Mouse (Mus musculus) adrenal gland, postnatal 36 days (tissue): Measurements from ENCODE around the gene Fndc3b. TPM values are rescaled to one million over a fixed set of nuclear protein-coding genes. Genes with fewer than 3 reads are reported as not detected.

ENCODE experiments used
- DNase-seq, 2 experiments: peaks; one replicate each; pipeline ENCODE4 v3.0.0; 2021; ENCODE audit warnings: mixed read lengths in 1 of 2
- total RNA-seq, 2 experiments: library from RNA; stranded (reverse); gene quantifications; 2 replicates each; pipeline ENCODE4 v1.2.3; 2021

The Fndc3b gene
- total RNA-seq, 2 experiments from 2014 or later, result 127 to 174 TPM

DNA sequence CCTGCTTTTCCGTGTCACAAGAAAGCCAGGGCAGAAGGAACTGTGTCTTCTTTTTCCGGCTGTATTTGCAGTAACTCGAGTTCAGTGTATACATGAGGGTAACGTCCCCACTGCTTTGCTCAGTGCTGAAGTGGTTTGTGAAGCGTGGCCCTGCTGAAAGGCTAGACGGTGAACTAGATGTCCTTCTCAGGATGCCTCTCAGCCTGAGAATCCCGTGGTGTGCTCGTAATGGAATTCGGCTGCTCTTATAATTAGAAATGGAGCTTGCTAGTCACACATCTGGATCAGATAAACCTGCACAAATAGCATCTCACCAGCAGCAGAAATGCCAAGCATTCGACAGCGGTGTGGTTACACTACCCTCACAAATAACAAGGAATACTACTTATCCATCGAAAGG lies 40.7 kb downstream of the Fndc3b start:
- DNase-seq, result no peak

DNA sequence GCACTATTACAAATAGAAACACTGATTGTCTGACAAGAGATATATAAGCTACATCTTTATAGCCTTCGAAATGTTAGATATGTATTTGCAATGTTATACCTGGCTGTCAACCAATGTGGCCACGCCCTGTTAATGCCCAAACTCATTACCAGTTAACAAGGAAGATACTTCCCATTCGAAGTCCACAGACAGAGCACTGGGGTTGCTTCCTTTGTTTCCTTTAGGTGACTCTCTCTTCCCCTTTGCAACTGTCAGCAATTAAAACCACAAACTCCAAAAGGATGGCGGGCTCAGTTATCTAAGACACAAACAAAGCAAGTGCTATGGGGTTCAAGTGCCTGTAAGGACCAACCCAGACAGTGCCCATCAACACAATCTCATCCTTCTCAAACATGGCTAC lies 43.8 kb downstream of the Fndc3b start:
- no peak for DNase-seq

DNA sequence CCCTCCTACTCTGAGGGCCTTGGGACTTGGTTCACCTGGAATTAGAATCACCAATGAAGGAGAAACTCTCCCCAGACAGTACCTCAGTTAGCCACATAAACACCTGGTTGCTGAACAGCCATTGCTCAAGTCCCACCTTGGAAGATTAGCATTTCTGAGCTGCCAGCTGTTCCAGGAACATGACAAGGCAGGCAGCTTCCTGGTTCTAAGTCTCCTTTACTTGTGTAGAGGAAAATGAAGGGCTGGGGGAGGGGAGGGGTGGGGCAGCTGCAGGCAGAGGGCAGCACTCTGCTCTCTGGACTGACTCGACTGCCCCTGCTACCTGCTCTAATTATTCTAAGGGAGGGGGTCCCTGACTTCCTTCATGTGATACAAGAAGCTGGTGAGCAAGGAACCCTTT lies 45.8 kb downstream of the Fndc3b start:
- DNase-seq, result no peak

DNA sequence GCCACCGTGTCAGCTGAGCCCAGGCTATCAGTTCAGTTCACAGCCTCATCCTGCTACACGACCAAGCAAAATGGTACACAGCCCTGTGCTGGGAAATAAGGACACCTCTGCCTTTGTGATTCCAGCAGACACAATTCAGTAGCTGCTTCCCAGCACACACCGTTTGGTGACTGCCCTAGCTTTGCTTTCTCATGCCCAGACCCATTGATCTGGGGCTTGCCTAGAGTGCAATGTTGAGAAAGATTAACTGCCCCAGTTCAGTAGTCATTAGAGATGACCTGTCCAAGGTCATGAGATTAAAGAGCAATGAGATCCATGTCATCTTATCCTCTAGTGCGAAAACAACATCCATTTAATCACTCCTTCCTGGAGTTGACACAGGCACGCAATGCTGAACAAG lies 47.9 kb downstream of the Fndc3b start:
- no peak for DNase-seq

DNA sequence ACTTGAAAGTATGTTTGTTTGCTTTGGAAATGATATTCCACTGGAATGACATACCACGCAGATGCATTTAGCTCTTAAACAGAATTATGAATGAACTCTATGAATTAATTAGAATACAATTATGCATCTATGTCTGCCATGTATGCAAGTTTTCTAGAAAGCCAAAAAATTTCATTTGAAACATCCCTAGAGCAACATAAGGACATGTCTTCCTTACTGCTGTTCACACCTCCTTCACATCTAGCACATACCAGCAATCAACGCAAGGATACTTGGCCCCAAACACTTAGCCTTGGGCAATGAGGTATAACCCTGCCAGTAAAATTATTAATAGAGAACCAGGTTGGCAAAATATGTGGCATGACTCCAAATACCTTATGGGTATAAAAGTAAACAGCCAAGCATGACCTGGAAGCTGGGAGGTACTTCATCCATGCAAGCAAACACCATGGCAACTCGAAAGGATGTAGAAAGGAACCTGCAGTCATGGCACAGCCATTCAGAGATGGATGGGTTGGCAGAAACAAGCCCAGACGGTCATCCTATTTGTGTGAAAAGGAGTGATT lies 52.8 kb downstream of the Fndc3b start:
- no peak for DNase-seq

DNA sequence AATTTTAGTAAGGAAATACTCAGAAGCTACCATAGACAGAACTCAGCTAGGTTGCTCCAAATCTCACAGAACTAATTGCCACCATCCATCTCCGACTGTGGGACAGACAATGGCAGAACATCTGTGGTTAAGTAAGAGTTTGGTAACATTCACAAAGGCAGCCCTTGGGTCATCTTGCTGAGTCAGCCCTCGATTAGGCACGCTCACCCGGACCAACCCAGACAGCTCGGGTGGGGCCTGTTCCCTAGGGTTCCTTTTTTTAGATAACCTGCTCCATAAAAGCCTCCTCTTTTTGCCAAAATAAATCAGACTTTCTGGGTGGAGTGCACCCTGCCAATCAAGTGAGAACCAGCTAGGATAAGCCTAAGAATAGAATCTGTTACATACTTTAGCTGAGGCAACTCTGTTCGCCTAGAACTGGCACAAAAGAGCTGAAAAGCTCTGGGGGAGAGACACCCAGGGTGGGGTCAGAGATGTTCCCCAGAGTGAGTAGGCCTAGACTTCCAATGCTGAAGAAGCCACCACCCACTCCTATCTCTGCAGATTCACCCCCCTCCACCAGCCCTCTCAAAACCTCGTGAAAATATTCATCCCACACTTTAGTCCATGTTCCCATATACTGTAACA lies 54.2 kb downstream of the Fndc3b start:
- peak; percentile 72 to 76 for DNase-seq

DNA sequence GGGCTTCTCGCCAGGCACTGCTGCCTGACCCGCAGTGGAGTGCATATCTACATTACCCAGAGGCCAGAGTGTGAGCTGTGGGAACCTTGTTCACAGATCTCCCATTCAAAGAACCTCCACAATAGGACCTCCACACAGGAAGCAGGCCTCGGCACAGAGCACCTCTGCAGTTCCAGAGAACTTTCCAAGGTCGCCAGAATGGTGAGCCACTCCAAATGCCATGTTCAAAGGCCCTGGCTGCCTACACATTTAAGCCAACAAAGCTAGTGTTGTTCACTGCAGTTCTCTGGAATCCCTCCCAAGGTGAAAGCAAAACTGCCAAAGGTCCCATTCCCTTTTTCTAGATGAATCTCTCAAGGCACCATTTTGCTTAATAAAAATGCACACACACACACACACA lies 55.4 kb downstream of the Fndc3b start:
- peak; percentile 49 to 63 for DNase-seq

DNA sequence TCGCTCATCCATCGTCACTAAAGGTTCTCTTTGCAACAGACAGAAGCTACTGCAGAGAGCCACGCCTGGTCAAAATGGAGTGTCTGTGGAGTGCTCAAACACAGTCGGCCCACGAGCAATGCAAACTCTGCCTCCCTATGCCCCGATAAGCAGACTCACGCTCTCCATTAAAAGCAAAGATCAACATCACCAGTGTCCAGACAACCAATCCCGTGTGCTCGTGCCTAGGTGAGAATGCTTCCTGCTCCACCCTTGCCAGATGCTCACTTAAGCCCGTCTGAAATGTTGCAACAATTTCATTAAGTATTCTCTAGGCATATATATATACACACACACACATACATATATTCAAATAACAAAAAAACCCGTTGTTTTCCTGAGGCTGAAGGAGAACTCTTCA lies 56.1 kb downstream of the Fndc3b start:
- no peak for DNase-seq

DNA sequence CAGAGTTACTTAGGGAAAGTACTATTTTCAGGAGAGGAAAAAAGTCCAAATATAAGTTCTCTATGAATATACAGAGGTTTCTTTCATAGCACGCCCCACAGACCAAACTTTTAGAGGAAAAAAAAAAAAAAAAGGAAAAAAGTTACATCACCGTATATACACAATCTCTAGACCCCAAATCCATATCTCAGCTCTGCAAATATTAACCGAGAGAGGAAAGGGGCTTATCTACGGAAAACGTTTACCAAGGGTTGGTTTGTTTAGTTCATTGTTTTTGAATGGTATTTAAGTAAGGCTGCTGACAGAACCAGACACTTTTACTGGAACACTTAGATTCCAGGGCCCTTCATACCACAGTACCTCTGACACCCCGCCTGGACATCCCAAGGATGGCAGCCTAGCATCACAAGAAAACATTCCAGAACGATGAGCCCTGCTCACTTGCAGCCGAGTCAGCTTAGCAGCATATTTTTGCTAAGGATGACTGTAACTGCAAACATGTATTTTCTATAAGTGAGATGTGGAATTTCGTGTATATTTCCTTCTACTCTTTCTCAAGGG lies 58.6 kb downstream of the Fndc3b start:
- no peak for DNase-seq

DNA sequence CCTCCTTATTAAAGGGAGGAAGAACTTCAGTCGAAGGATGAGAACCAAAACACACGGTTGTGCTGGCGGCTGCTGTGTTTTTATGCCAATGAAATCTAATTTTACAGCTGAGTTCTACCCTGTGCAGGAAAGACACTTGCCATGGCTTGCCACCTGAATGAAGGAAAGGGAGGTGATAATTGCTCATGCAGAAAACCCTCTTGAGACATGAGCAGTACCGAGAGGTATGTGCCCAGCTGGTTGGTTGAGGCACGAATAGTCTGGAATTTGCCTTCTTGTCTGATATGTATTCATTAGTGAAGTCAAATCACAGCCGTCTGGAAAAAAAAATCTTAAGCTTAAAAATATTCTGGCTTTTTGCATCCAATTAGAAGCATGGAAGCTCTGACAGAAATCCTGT lies 59.4 kb downstream of the Fndc3b start:
- DNase-seq, result no peak

DNA sequence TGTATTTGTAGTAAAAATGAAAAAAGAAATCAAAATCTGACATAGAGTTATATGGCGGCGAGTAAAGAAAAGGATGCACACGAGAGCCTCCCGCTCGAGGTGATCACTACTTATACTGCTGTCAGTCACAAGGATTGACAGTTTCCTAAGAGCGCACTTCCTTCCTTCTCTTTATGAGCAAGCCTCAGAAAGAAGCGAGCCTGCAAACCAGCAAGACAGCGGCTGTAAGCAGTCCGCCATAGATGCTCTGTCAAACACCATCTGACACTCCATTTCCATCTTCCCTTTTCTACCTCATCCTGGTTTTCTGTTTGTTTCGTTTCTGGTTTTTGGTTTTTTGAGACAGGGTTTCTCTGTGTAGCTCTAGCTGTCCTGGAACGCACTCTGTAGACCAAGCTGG lies 61.0 kb downstream of the Fndc3b start:
- DNase-seq, result no peak

DNA sequence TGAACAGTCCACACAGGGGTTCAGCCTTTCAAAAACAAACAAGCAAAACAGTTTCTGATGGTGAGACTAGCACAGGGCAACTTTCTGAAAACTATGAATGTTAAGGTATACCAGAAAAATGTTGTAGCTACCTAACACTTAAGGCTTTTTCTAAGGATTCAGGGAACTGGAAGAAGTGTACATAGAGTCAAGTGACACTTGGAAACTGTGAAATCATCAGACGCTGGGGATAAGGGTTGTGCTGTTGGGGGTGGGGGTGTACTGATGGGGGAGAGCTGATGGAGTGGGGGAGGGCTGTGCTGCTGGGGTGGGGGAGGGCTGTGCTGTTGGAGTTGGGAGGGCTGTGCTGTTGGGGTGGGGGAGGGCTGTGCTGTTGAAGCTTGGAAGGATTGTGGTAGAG lies 61.8 kb downstream of the Fndc3b start:
- no peak for DNase-seq

DNA sequence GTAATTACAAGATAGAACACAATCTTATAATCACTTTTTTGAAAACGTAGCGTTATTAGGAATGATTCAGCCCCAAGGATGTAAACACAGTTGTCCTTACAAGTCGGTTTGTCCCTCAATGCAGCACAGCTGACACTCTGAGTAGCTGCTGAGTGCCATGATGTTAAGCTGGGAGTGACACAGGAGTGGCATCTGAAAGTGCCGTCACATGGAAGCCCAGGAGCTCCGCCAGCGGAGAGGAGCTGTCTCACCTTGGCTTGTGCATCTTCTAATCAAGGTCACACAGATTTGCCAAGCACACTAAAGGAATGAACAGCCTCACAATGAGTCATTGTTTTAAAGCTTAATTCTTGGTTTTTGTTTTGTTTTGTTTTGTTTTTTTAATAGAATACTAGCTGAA lies 68.7 kb downstream of the Fndc3b start:
- DNase-seq, result peak; percentile 18 to 47

DNA sequence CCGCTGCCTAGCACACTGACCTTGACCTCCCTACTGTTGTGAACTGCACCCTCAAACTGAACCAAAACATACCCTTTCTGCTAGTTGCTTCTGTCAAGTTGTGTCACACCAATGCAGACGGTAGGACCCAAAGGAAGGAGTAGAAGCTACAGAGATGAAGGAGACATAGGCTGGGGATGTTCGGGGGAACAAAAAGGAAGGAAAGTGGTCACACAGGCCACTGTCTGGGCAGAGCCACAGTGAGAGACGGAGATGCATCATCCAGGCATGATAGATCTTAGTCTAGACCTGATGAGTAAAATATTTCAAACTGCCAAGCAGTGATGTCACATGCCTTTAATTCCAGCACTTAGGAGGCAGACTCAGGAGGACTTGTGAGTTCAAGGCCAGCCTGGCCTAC lies 71.4 kb downstream of the Fndc3b start:
- no peak for DNase-seq

DNA sequence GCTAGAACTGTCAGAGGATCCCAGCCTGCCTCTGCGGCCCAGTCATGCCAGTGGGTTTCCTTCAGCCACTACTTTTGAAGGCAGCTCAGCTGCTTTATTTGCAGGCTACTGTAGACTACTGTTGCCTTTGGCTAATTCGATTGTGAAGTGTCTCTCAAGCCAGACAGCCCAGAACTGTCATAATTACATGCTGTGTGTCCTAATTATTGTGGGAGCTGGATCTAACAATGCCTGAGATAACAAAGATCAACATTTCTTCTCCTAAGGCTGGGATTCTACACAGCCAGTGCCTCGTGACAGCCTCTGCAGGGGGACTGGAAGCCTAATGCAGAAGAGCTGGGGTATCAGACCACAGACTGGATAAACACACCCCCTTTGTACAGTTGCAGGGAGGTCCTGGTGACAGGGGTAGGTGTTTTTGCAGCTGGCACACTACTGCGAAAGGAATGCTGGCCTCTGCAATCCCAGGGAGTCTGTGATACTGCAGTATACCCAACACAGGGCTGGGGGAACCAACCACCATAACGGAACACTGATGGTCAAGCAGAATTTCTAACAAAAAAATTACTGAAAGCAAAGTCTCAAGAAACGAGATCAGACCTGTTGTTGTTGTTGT lies 74.0 kb downstream of the Fndc3b start:
- no peak for DNase-seq

DNA sequence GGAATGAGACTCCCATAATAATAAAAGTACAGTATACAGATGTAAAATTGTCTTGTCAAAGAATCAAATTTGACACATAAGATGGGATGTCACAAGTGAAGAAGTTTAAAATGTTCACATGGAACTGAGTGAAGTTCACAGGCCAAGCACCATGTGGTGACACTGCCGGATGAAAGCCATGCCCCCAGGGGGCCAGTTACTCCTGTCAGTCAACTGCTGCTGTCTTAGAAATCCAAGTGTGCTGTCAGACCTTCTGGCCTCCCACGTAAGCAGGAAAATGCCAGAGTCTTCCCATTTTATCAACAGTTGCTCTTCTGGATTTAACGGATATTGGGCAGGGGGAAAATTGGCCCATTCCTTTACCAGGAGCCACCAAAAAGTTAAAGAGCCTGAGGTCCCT lies 75.3 kb downstream of the Fndc3b start:
- DNase-seq, result no peak

DNA sequence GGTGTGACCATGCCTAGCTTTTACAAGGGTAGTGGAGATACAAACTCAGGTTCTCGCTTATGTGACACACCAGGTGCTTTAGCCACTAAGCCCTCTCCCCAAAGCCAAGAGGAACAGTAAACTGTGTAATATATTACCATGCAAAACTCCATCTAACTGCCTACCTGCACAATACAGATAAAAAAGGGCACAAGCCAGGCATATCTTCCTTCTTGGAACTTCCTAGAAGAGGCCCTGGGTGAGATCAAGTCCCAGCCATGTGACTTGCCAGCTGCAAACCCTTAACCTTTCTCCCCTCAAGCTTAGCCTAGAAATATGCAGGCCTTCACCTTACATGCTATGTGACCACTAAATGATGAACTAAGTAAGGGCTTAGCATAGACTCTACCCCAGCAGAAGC lies 78.2 kb downstream of the Fndc3b start:
- no peak for DNase-seq

DNA sequence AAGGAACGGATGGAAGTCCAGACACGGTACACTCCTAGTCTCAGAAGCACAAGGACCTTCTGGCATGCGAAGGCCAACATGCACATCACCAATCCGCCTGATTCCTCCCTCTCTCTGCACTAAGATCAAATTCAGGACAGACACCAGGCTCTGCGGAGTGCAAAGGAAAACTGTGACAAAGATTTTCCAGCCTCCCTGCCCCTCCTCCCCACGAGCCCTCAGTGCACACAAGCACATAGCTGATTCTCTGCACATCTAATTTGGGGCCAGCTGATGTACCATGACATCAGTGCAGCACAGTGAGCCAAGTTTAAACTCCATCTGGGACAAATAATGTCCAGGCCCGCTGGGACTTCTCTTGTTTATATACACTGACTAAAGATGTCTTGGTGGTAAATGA lies 80.0 kb downstream of the Fndc3b start:
- DNase-seq, result no peak

DNA sequence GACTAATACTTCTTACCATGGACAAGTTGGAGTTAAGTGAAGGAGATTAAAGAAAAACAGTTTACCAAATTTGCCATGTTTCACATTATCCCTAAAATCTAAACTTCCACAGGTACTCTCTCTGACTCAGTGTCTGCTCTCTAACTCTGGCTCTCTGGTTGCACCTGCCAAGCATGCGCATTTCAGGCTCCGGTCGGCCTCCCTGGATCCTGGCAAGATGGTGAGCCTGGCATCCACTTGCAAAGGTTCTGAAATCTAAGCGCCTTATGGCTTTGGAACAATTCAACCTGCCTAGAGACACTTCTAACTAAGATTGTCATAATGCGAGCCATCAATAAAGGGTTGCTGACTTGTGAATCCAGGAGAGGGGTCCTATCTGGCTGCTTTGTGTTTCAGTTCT lies 81.4 kb downstream of the Fndc3b start:
- no peak for DNase-seq

DNA sequence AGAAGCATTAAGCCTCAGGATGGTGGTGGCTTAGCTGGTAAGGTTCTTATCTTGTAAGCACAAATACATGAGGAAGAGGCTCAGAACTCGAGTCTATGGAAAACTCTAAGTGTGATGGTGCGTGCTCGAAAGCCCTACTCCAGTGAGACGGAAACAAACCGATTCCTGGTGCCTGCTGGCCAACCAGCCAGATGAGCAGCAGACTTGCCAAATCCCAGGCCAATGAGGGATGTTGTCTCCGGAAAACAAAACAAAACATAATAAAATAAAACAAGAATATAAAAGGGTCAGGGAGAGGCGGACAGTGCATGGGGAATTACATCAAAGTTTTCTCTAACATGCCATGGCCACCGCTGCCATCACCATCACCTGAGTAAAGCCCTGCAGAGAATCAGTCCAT lies 84.8 kb downstream of the Fndc3b start:
- no peak for DNase-seq

DNA sequence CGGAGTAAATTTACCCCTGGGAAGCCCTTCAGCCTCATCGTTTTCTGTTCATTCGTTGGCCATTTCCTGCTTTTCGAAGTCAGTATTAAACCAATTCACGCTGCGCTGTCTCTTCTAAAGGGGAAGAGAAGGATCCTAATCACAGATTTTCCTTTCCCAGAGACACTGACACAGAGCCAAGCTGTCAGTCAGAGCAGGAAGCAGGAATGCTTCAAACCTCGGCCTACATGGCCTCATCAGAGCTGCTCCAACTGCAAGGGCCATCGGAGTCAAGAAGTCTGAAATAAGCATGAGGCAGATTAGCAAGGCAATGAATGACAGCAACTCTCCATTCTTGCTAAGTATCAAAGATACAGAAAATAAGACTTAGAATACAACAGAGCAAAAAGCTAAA lies 85.5 kb downstream of the Fndc3b start:
- no peak for DNase-seq

DNA sequence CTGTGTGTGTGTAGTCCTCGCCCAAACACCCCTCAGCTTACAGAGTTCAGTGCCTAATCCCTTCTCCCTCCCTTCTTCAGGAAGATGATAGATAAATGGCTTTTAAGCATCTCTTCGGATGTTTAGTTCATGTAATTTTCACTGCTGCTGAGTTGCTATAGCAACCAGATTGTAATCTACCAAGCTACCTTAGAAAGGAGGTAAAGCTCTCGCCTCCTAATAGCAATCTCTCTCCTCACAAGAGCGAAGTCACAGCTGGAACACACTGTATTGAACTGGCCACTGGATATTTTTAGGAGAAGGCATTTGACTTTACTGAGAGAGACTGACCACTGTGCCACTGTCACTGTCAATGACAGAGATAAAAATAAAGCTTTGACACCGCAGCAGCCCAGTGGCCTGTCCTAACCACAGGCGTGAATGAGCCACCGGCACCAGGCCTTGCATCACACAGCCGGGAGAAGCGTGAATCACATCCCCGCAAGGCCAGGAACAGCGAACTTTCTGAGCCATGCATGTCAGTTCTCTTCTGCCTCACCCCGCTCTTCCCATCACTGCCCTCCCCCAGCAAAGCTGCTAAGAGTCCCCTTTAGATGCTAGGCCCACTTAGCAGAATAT lies 86.0 kb downstream of the Fndc3b start:
- DNase-seq, result peak; percentile 59 to 80

DNA sequence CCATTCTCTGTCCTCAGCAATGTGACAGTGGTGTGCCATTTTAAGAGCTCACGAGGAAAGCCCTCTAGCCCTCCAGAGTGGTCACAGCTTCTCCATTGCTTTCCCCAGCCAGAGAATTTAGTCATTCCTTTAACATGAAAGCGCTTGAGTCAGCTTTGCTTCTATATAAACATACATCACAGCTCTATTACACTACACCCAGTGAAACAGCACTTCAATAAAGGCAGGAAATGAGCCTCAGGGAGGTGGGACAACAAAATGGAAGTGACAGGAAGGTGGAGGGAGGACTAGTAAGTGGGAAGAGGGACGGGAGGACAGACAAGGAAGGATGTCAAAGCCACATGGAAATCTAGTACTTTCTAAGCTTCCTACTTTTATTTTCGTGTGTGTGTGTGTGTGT lies 88.7 kb downstream of the Fndc3b start:
- no peak for DNase-seq
